ENCODE assay signal across 23 mouse cellular contexts in the genomic region with DNA sequence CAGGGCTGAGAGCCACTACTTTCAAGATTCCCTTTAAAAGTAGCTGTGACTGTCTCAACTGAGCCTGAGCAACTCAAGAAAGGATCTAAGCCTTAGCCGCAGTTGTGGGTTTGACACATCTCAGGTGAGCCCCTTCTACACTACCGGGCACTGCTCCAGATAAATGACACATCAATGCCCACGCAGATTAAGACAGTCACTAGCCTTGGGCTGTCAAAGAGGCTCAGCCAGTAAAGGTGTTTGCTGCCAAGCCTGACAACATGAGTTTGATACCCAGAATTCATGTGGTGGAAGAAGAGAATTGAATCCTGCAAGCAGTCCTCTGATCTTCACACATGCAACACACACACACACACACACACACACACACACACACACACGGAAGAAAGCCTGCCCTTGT.
DNase-seq lines count a peak whose midpoint lies in the region; ATAC-seq and TF ChIP-seq lines count a peak whose summit lies in the region.
"Had no signal": no experiment of that assay in that cellular context is flagged by ENCODE, and none has a peak within 500 bp of the region (broad histone marks: within the 10 kb centered on the region; RNA-seq: fewer than 3 reads in every experiment).

No protein-coding gene starts in this region.

- no peak for TF ChIP-seq CTCF in hindbrain, postnatal 0 days (IDR thresholded peaks at IDR 0.05; ENCODE audit: low read depth)

- peak; percentile 43; the same call in 1 of the 2 replicates for ATAC-seq in hindbrain, postnatal 0 days
- ATAC-seq in hindbrain, embryonic 16.5 days = no peak
- no peak for ATAC-seq in forebrain, embryonic 12.5 days (ENCODE audit: low FRiP score)
- ATAC-seq: activated CD4-positive, CD25-positive, alpha-beta regulatory T cell, adult 4 months; forebrain, embryonic 14.5 days; forebrain, postnatal 0 days; inflammation-experienced regulatory T-cells, adult 6 months; intestine, embryonic 16.5 days had no signal

- no peaks in the 10 kb centered on the region for H3K9me3 ChIP-seq in hindbrain, postnatal 0 days (ENCODE audit: low read length)
- no peaks in the 10 kb centered on the region for H3K9me3 ChIP-seq in hindbrain, embryonic 16.5 days (ENCODE audit: control insufficient read depth, low read length)
- H3K9me3 ChIP-seq in forebrain, embryonic 12.5 days = no peaks in the 10 kb centered on the region
- H3K9me3 ChIP-seq: forebrain, embryonic 10.5 days; hindbrain, embryonic 12.5 days; hindbrain, embryonic 15.5 days had no signal

- no peak overlapping the region for H3K4me3 ChIP-seq in hindbrain, postnatal 0 days (ENCODE audit: low read length)
- H3K4me3 ChIP-seq in hindbrain, embryonic 16.5 days (ENCODE audit: low read length) = no peak overlapping the region
- H3K4me3 ChIP-seq in forebrain, embryonic 12.5 days (replicated peaks) = no peak overlapping the region
- H3K4me3 ChIP-seq: embryonic facial prominence, embryonic 13.5 days; forebrain, embryonic 10.5 days; gastrocnemius, adult 2 months; hindbrain, embryonic 12.5 days; hindbrain, embryonic 15.5 days had no signal

- DNase-seq in cerebellum, postnatal 10 days = peak; percentile 73 to 78
- DNase-seq in cerebellum, postnatal 36 days = no peak
- peak; percentile 55 for DNase-seq in hindbrain, postnatal 0 days (ENCODE audit: low spot score)
- peak; percentile 10 for DNase-seq in 3T3-L1 (ENCODE audit: low read depth, low spot score)
- DNase-seq: adrenal gland, postnatal 25 days; cerebellum, adult 18-20 months; cerebellum, adult 9-11 months; forebrain, postnatal 0 days; gastrocnemius, adult 2 months; gastrocnemius, postnatal 14 days; heart, adult 11 months; kidney, adult 18-20 months had no signal

- no peak overlapping the region for H3K4me2 ChIP-seq in hindbrain, postnatal 0 days (ENCODE audit: low read depth, low read length)
- H3K4me2 ChIP-seq in hindbrain, embryonic 16.5 days (ENCODE audit: low read length) = no peak overlapping the region
- no peak overlapping the region for H3K4me2 ChIP-seq in forebrain, embryonic 12.5 days
- H3K4me2 ChIP-seq: embryonic facial prominence, embryonic 13.5 days; heart, embryonic 11.5 days; hindbrain, embryonic 12.5 days; hindbrain, embryonic 15.5 days had no signal

- H3K27ac ChIP-seq in hindbrain, postnatal 0 days = no peak overlapping the region
- no peak overlapping the region for H3K27ac ChIP-seq in hindbrain, embryonic 16.5 days (ENCODE audit: low read depth, low read length)
- H3K27ac ChIP-seq in forebrain, embryonic 12.5 days = no peak overlapping the region
- H3K27ac ChIP-seq: embryonic facial prominence, embryonic 13.5 days; forebrain, embryonic 10.5 days; hindbrain, embryonic 12.5 days; hindbrain, embryonic 15.5 days had no signal

- WGBS in hindbrain, postnatal 0 days = 68% methylated on average over 4 of the region's 4 CpGs
- WGBS in hindbrain, embryonic 16.5 days = 84% methylated on average over 4 of the region's 4 CpGs
- 93% methylated on average over 4 of the region's 4 CpGs for WGBS in forebrain, embryonic 12.5 days

- H3K9ac ChIP-seq in hindbrain, postnatal 0 days (replicated peaks; ENCODE audit: low read length) = no peak overlapping the region
- no peak overlapping the region for H3K9ac ChIP-seq in hindbrain, embryonic 16.5 days (ENCODE audit: low read depth, low read length)
- no peak overlapping the region for H3K9ac ChIP-seq in forebrain, embryonic 12.5 days
- H3K9ac ChIP-seq: embryonic facial prominence, embryonic 13.5 days; forebrain, postnatal 0 days; hindbrain, embryonic 12.5 days; hindbrain, embryonic 15.5 days had no signal

- no peaks in the 10 kb centered on the region for H3K27me3 ChIP-seq in hindbrain, postnatal 0 days (ENCODE audit: insufficient read depth, low read length)
- H3K27me3 ChIP-seq in hindbrain, embryonic 16.5 days (replicated peaks; ENCODE audit: control insufficient read depth, insufficient read depth, low read length) = no peaks in the 10 kb centered on the region
- H3K27me3 ChIP-seq in forebrain, embryonic 12.5 days = no peaks in the 10 kb centered on the region; the same call in 1 of the 2 replicates
- H3K27me3 ChIP-seq: embryonic facial prominence, embryonic 13.5 days; hindbrain, embryonic 12.5 days; hindbrain, embryonic 15.5 days had no signal

- H3K36me3 ChIP-seq in hindbrain, postnatal 0 days (ENCODE audit: insufficient read depth, low read length) = no peaks in the 10 kb centered on the region
- H3K36me3 ChIP-seq in hindbrain, embryonic 16.5 days (ENCODE audit: control insufficient read depth, insufficient read depth, low read length) = no peaks in the 10 kb centered on the region
- H3K36me3 ChIP-seq in forebrain, embryonic 12.5 days (replicated peaks) = no peaks in the 10 kb centered on the region
- H3K36me3 ChIP-seq: embryonic facial prominence, embryonic 13.5 days; forebrain, embryonic 10.5 days; hindbrain, embryonic 12.5 days; hindbrain, embryonic 15.5 days had no signal

- no peaks in the 10 kb centered on the region for H3K4me1 ChIP-seq in hindbrain, postnatal 0 days (ENCODE audit: insufficient read depth, low read length)
- no peaks in the 10 kb centered on the region for H3K4me1 ChIP-seq in hindbrain, embryonic 16.5 days (ENCODE audit: control insufficient read depth, insufficient read depth, low read depth, low read length)
- H3K4me1 ChIP-seq in forebrain, embryonic 12.5 days = no peaks in the 10 kb centered on the region
- H3K4me1 ChIP-seq: embryonic facial prominence, embryonic 13.5 days; forebrain, embryonic 10.5 days; hindbrain, embryonic 12.5 days; hindbrain, embryonic 15.5 days had no signal

Comparison
In these comparisons a context has a peak if more than half of its experiments do, and no peak if none do; other contexts are left out.
1. DNase-seq: peak in cerebellum, postnatal 10 days (2 of 2), hindbrain, postnatal 0 days (single experiment) and 3T3-L1 (single experiment); none in cerebellum, postnatal 36 days (0 of 2).